Mouse (Mus musculus): ENCODE data around the gene Taar5. TPM values are rescaled to one million over a fixed set of nuclear protein-coding genes. Genes with fewer than 3 reads are reported as not detected.

Taar5 gene
- polyA plus RNA-seq, 1 experiment from 2014 or later = not detected

GRCm38 (mm10) chr10:23986419-23986818 lies 15.9 kb downstream of the Taar5 start:
- H3K36me3 ChIP-seq (ENCODE audit: control insufficient read depth, insufficient read depth, low read length) = no peaks in the 10 kb centered on the region
- 87% methylated on average over 5 of the region's 5 CpGs for WGBS
- no peak overlapping the region for H3K4me3 ChIP-seq (ENCODE audit: low read depth, low read length)
- no peaks in the 10 kb centered on the region for H3K4me1 ChIP-seq (ENCODE audit: control insufficient read depth, insufficient read depth, low read length)
- no peaks in the 10 kb centered on the region for H3K27me3 ChIP-seq (ENCODE audit: control insufficient read depth, insufficient read depth, low read length)
- H3K9me3 ChIP-seq (ENCODE audit: control insufficient read depth, low read length) = no peaks in the 10 kb centered on the region
- no peak overlapping the region for H3K9ac ChIP-seq (ENCODE audit: low read length)
- ATAC-seq (ENCODE audit: insufficient number of reproducible peaks, low FRiP score, low TSS enrichment, low read depth) = no peak
- H3K4me2 ChIP-seq (ENCODE audit: low read depth, severe bottlenecking) = no peak overlapping the region
- DNase-seq (ENCODE audit: low spot score) = no peak
- no peak overlapping the region for H3K27ac ChIP-seq (replicated peaks; ENCODE audit: low read depth, low read length)

- H3K36me3 ChIP-seq (ENCODE audit: control insufficient read depth, insufficient read depth, low read length) = no peaks in the 10 kb centered on the region
- no peak within 1 kb of the TSS for H3K27ac ChIP-seq (replicated peaks; ENCODE audit: low read depth, low read length)
- H3K27me3 ChIP-seq (ENCODE audit: control insufficient read depth, insufficient read depth, low read length) = no peaks in the 10 kb centered on the region
- ATAC-seq (ENCODE audit: insufficient number of reproducible peaks, low FRiP score, low TSS enrichment, low read depth) (no peak), DNase-seq (ENCODE audit: low spot score) (no peak)
- H3K9ac ChIP-seq (ENCODE audit: low read length) = no peak within 1 kb of the TSS
- H3K9me3 ChIP-seq (ENCODE audit: control insufficient read depth, low read length) = no peaks in the 10 kb centered on the region
- no peaks in the 10 kb centered on the region for H3K4me1 ChIP-seq (ENCODE audit: control insufficient read depth, insufficient read depth, low read length)
- no peak within 1 kb of the TSS for H3K4me3 ChIP-seq (ENCODE audit: low read depth, low read length)
- H3K4me2 ChIP-seq (ENCODE audit: low read depth, severe bottlenecking) = no peak within 1 kb of the TSS
- WGBS = 84% methylated on average over 3 of the region's 3 CpGs
Observed at GRCm38 (mm10) chr10:23993381-23993780, 22.9 kb downstream of the Taar5 start, which contains the start of gene Taar7a. Gene Taar7a, minus strand, starts transcription at chr10:23993481.

- 92% methylated on average over 1 of the region's 1 CpGs for WGBS
- Histone ChIP-seq H3K27me3 (ENCODE audit: control insufficient read depth, insufficient read depth, low read length) (no peaks in the 10 kb centered on the region), H3K4me1 (ENCODE audit: control insufficient read depth, insufficient read depth, low read length) (no peaks in the 10 kb centered on the region), H3K9me3 (ENCODE audit: control insufficient read depth, low read length) (no peaks in the 10 kb centered on the region), H3K4me3 (ENCODE audit: low read depth, low read length) (no peak within 1 kb of the TSS), H3K9ac (ENCODE audit: low read length) (no peak within 1 kb of the TSS), H3K36me3 (ENCODE audit: control insufficient read depth, insufficient read depth, low read length) (no peaks in the 10 kb centered on the region), H3K27ac (replicated peaks; ENCODE audit: low read depth, low read length) (no peak within 1 kb of the TSS), H3K4me2 (ENCODE audit: low read depth, severe bottlenecking) (no peak within 1 kb of the TSS)
- DNase-seq (ENCODE audit: low spot score) (no peak), ATAC-seq (ENCODE audit: insufficient number of reproducible peaks, low FRiP score, low TSS enrichment, low read depth) (no peak)
Observed at GRCm38 (mm10) chr10:23999639-24000038, 29.1 kb downstream of the Taar5 start, which contains the start of gene Taar7b. Gene Taar7b, plus strand, starts transcription at chr10:23999939.

- H3K27me3 ChIP-seq (ENCODE audit: control insufficient read depth, insufficient read depth, low read length) = no peaks in the 10 kb centered on the region
- no peak overlapping the region for H3K4me2 ChIP-seq (ENCODE audit: low read depth, severe bottlenecking)
- H3K27ac ChIP-seq (replicated peaks; ENCODE audit: low read depth, low read length) = no peak overlapping the region
Observed at GRCm38 (mm10) chr10:24006442-24006841, 35.9 kb downstream of the Taar5 start.

GRCm38 (mm10) chr10:24007034-24007433 lies 36.5 kb downstream of the Taar5 start:
- no peak overlapping the region for H3K4me2 ChIP-seq (ENCODE audit: low read depth, severe bottlenecking)
- WGBS = 72% methylated on average over 2 of the region's 2 CpGs
- no peak overlapping the region for H3K27ac ChIP-seq (replicated peaks; ENCODE audit: low read depth, low read length)
- H3K9me3 ChIP-seq (ENCODE audit: control insufficient read depth, low read length) = no peaks in the 10 kb centered on the region
- ATAC-seq (ENCODE audit: insufficient number of reproducible peaks, low FRiP score, low TSS enrichment, low read depth) (no peak), DNase-seq (ENCODE audit: low spot score) (no peak)
- H3K36me3 ChIP-seq (ENCODE audit: control insufficient read depth, insufficient read depth, low read length) = no peaks in the 10 kb centered on the region
- H3K27me3 ChIP-seq (ENCODE audit: control insufficient read depth, insufficient read depth, low read length) = no peaks in the 10 kb centered on the region
- H3K4me3 ChIP-seq (ENCODE audit: low read depth, low read length) = no peak overlapping the region
- no peak overlapping the region for H3K9ac ChIP-seq (ENCODE audit: low read length)
- no peaks in the 10 kb centered on the region for H3K4me1 ChIP-seq (ENCODE audit: control insufficient read depth, insufficient read depth, low read length)

More at GRCm38 (mm10) chr10:24006442-24006841, 35.9 kb downstream of the Taar5 start:
- ATAC-seq (ENCODE audit: insufficient number of reproducible peaks, low FRiP score, low TSS enrichment, low read depth) = no peak
- no peaks in the 10 kb centered on the region for H3K9me3 ChIP-seq (ENCODE audit: control insufficient read depth, low read length)
- no peak for DNase-seq (ENCODE audit: low spot score)
- 91% methylated on average over 1 of the region's 1 CpGs for WGBS
- no peak overlapping the region for H3K4me3 ChIP-seq (ENCODE audit: low read depth, low read length)
- H3K9ac ChIP-seq (ENCODE audit: low read length) = no peak overlapping the region
- H3K36me3 ChIP-seq (ENCODE audit: control insufficient read depth, insufficient read depth, low read length) = no peaks in the 10 kb centered on the region
- H3K4me1 ChIP-seq (ENCODE audit: control insufficient read depth, insufficient read depth, low read length) = no peaks in the 10 kb centered on the region

GRCm38 (mm10) chr10:24008143-24008542 lies 37.6 kb downstream of the Taar5 start:
- no peak overlapping the region for H3K27ac ChIP-seq (replicated peaks; ENCODE audit: low read depth, low read length)
- no peaks in the 10 kb centered on the region for H3K27me3 ChIP-seq (ENCODE audit: control insufficient read depth, insufficient read depth, low read length)
- DNase-seq (ENCODE audit: low spot score) (no peak), ATAC-seq (ENCODE audit: insufficient number of reproducible peaks, low FRiP score, low TSS enrichment, low read depth) (no peak)
- H3K4me1 ChIP-seq (ENCODE audit: control insufficient read depth, insufficient read depth, low read length) = no peaks in the 10 kb centered on the region
- H3K9ac ChIP-seq (ENCODE audit: low read length) = no peak overlapping the region
- no peaks in the 10 kb centered on the region for H3K36me3 ChIP-seq (ENCODE audit: control insufficient read depth, insufficient read depth, low read length)
- H3K4me2 ChIP-seq (ENCODE audit: low read depth, severe bottlenecking) = no peak overlapping the region
- WGBS = 88% methylated on average over 1 of the region's 1 CpGs
- no peaks in the 10 kb centered on the region for H3K9me3 ChIP-seq (ENCODE audit: control insufficient read depth, low read length)
- no peak overlapping the region for H3K4me3 ChIP-seq (ENCODE audit: low read depth, low read length)

Other genes starting within 250 kb of the Taar5 start
- gene Rps12, start 183.4 kb upstream of the Taar5 start, polyA plus RNA-seq (2014; fragmentation: Nextera tagmentation; extraction: Ambion mirVana) = 178 and 198 TPM in 2 replicates
- 19.9 and 24.3 TPM in 2 replicates for gene Slc18b1, start 173.7 kb upstream of the Taar5 start, polyA plus RNA-seq (2014; fragmentation: Nextera tagmentation; extraction: Ambion mirVana)
- not detected in 2 replicates for gene Vnn3, start 119.2 kb upstream of the Taar5 start, polyA plus RNA-seq (2014; fragmentation: Nextera tagmentation; extraction: Ambion mirVana)
- 0.33 and 0.37 TPM in 2 replicates for gene Vnn1, start 76.0 kb upstream of the Taar5 start, polyA plus RNA-seq (2014; fragmentation: Nextera tagmentation; extraction: Ambion mirVana)
- gene Taar1, start 50.4 kb upstream of the Taar5 start, polyA plus RNA-seq (2014; fragmentation: Nextera tagmentation; extraction: Ambion mirVana) = not detected in 2 replicates
- gene Taar2, start 32.1 kb upstream of the Taar5 start, polyA plus RNA-seq (2014; fragmentation: Nextera tagmentation; extraction: Ambion mirVana) = not detected in 2 replicates
- not detected in 2 replicates for gene Taar3, start 21.1 kb upstream of the Taar5 start, polyA plus RNA-seq (2014; fragmentation: Nextera tagmentation; extraction: Ambion mirVana)
- gene Taar4, start 10.2 kb upstream of the Taar5 start, polyA plus RNA-seq (2014; fragmentation: Nextera tagmentation; extraction: Ambion mirVana) = not detected in 2 replicates
- not detected in 2 replicates for gene Taar6, start 14.9 kb downstream of the Taar5 start, polyA plus RNA-seq (2014; fragmentation: Nextera tagmentation; extraction: Ambion mirVana)
- gene Taar7a, start 22.8 kb downstream of the Taar5 start, polyA plus RNA-seq (2014; fragmentation: Nextera tagmentation; extraction: Ambion mirVana) = not detected in 2 replicates
- not detected in 2 replicates for gene Taar7b, start 29.2 kb downstream of the Taar5 start, polyA plus RNA-seq (2014; fragmentation: Nextera tagmentation; extraction: Ambion mirVana)
- not detected in 2 replicates for gene Taar7d, start 56.5 kb downstream of the Taar5 start, polyA plus RNA-seq (2014; fragmentation: Nextera tagmentation; extraction: Ambion mirVana)
- gene Taar7e, start 66.9 kb downstream of the Taar5 start, polyA plus RNA-seq (2014; fragmentation: Nextera tagmentation; extraction: Ambion mirVana) = not detected in 2 replicates
- gene Taar7f, start 78.8 kb downstream of the Taar5 start, polyA plus RNA-seq (2014; fragmentation: Nextera tagmentation; extraction: Ambion mirVana) = not detected in 2 replicates
- not detected in 2 replicates for gene Taar8a, start 105.8 kb downstream of the Taar5 start, polyA plus RNA-seq (2014; fragmentation: Nextera tagmentation; extraction: Ambion mirVana)
- gene Taar8b, start 121.6 kb downstream of the Taar5 start, polyA plus RNA-seq (2014; fragmentation: Nextera tagmentation; extraction: Ambion mirVana) = not detected in 2 replicates
- not detected in 2 replicates for gene Taar8c, start 131.2 kb downstream of the Taar5 start, polyA plus RNA-seq (2014; fragmentation: Nextera tagmentation; extraction: Ambion mirVana)
- not detected in 2 replicates for gene Taar9, start 138.8 kb downstream of the Taar5 start, polyA plus RNA-seq (2014; fragmentation: Nextera tagmentation; extraction: Ambion mirVana)
- gene Stx7, start 178.6 kb downstream of the Taar5 start, polyA plus RNA-seq (2014; fragmentation: Nextera tagmentation; extraction: Ambion mirVana) = 46.6 and 48.4 TPM in 2 replicates

All from limb, embryonic 11.5 days (tissue).